Mouse (Mus musculus) liver, embryonic 14.5 days (tissue): ENCODE data around the gene Psmd3.

ENCODE experiments used
- CTCF ChIP-seq: IDR thresholded peaks from 2 replicates; pipeline ENCODE4 v1.5.1; 2016; ENCODE audit warnings: antibody characterized with exemption, low read depth, control low read depth
- EP300 ChIP-seq: IDR thresholded peaks from 2 replicates; pipeline ENCODE4 v1.6.1; 2016; ENCODE audit warnings: antibody characterized with exemption, low read depth

GRCm38 (mm10) chr11:98702323-98702722 lies 20.0 kb downstream of the Psmd3 start:
- TF ChIP-seq CTCF: no peak
- TF ChIP-seq EP300: no peak
